Mouse (Mus musculus): ENCODE data around the gene C2cd2l. TPM values are rescaled to one million over a fixed set of nuclear protein-coding genes. Genes with fewer than 3 reads are reported as not detected.

Gene C2cd2l
- polyA plus RNA-seq, 2 experiments = 7.5 to 19.6 TPM

- WGBS = 0% methylated on average over 5 of the region's 5 CpGs
- no peaks in the 10 kb centered on the region for H3K9me3 ChIP-seq (ENCODE audit: control insufficient read depth, low read length)
- DNase-seq (ENCODE audit: low spot score) (no peak), ATAC-seq (ENCODE audit: low FRiP score, low read depth) (no peak)
- H3K36me3 ChIP-seq (ENCODE audit: control insufficient read depth, insufficient read depth, low read length) = peaks cover 55% of the 10 kb centered on the region
- H3K4me1 ChIP-seq (ENCODE audit: control insufficient read depth, insufficient read depth, low read length) = peaks cover 12% of the 10 kb centered on the region; the same call in 1 of the 2 replicates
- peak overlapping the region; percentile 80 for H3K4me2 ChIP-seq (replicated peaks; ENCODE audit: low read depth, low read length, severe bottlenecking)
- H3K27me3 ChIP-seq (ENCODE audit: control insufficient read depth, insufficient read depth, low read length) = no peaks in the 10 kb centered on the region
- H3K27ac ChIP-seq (replicated peaks; ENCODE audit: low read depth, low read length) = peak overlapping the region; percentile 94; the same call in 1 of the 2 replicates
- H3K4me3 ChIP-seq (replicated peaks; ENCODE audit: low read length) = peak overlapping the region; percentile 60
- H3K9ac ChIP-seq (ENCODE audit: low read depth, low read length, severe bottlenecking) = peak overlapping the region; percentile 84
- 0 out of 2 replicates have a peak, but pooled peaks have one; percentile 14 for TF ChIP-seq POLR2A (IDR thresholded peaks at IDR 0.05; ENCODE audit: borderline replicate concordance, extremely low read depth, insufficient read depth, insufficient read length)
Measured at GRCm38 (mm10) chr9:44336093-44336406, 16.0 kb upstream of the C2cd2l start.

- ATAC-seq (ENCODE audit: low FRiP score, low read depth) (no peak), DNase-seq (ENCODE audit: low spot score) (peak; percentile 25)
- Histone ChIP-seq H3K4me2 (replicated peaks; ENCODE audit: low read depth, low read length, severe bottlenecking) (peak overlapping the region; percentile 80), H3K36me3 (ENCODE audit: control insufficient read depth, insufficient read depth, low read length) (peaks cover 60% of the 10 kb centered on the region), H3K9ac (ENCODE audit: low read depth, low read length, severe bottlenecking) (peak overlapping the region; percentile 84), H3K27me3 (ENCODE audit: control insufficient read depth, insufficient read depth, low read length) (no peaks in the 10 kb centered on the region), H3K9me3 (ENCODE audit: control insufficient read depth, low read length) (no peaks in the 10 kb centered on the region), H3K4me1 (ENCODE audit: control insufficient read depth, insufficient read depth, low read length) (peaks cover 12% of the 10 kb centered on the region; the same call in 1 of the 2 replicates), H3K27ac (replicated peaks; ENCODE audit: low read depth, low read length) (peak overlapping the region; percentile 94), H3K4me3 (replicated peaks; ENCODE audit: low read length) (peak overlapping the region; percentile 60)
- peak; percentile 26; the same call in 1 of the 2 replicates for TF ChIP-seq POLR2A (IDR thresholded peaks at IDR 0.05; ENCODE audit: borderline replicate concordance, extremely low read depth, insufficient read depth, insufficient read length)
- WGBS = under 1% methylated on average over 48 of the region's 50 CpGs
Measured at GRCm38 (mm10) chr9:44335331-44336092, 15.4 kb upstream of the C2cd2l start.

- H3K4me1 ChIP-seq (ENCODE audit: control insufficient read depth, insufficient read depth, low read length) = peaks cover 12% of the 10 kb centered on the region; the same call in 1 of the 2 replicates
- peaks cover 68% of the 10 kb centered on the region for H3K36me3 ChIP-seq (ENCODE audit: control insufficient read depth, insufficient read depth, low read length)
- peak within 1 kb of the TSS; percentile 80 for H3K4me2 ChIP-seq (replicated peaks; ENCODE audit: low read depth, low read length, severe bottlenecking)
- H3K27me3 ChIP-seq (ENCODE audit: control insufficient read depth, insufficient read depth, low read length) = no peaks in the 10 kb centered on the region
- ATAC-seq (ENCODE audit: low FRiP score, low read depth) (peak; percentile 94), DNase-seq (ENCODE audit: low spot score) (peak; percentile 100)
- peak within 1 kb of the TSS; percentile 84 for H3K9ac ChIP-seq (ENCODE audit: low read depth, low read length, severe bottlenecking)
- WGBS = under 1% methylated on average over 79 of the region's 91 CpGs
- TF ChIP-seq POLR2A (IDR thresholded peaks at IDR 0.05; ENCODE audit: borderline replicate concordance, extremely low read depth, insufficient read depth, insufficient read length) = peak; percentile 100
- peak within 1 kb of the TSS; percentile 60 for H3K4me3 ChIP-seq (replicated peaks; ENCODE audit: low read length)
- peak within 1 kb of the TSS; percentile 94 for H3K27ac ChIP-seq (replicated peaks; ENCODE audit: low read depth, low read length)
- H3K9me3 ChIP-seq (ENCODE audit: control insufficient read depth, low read length) = no peaks in the 10 kb centered on the region
Measured at GRCm38 (mm10) chr9:44334396-44335330, 14.6 kb upstream of the C2cd2l start, which contains the start of gene H2afx. TSS of gene H2afx (plus strand) at chr9:44334694.

- no peak for DNase-seq (ENCODE audit: low spot score)
- ATAC-seq (ENCODE audit: low FRiP score, low read depth) = no peak
- H3K4me3 ChIP-seq (replicated peaks; ENCODE audit: low read length) = no peak overlapping the region
- no peaks in the 10 kb centered on the region for H3K9me3 ChIP-seq (ENCODE audit: control insufficient read depth, low read length)
- TF ChIP-seq POLR2A (IDR thresholded peaks at IDR 0.05; ENCODE audit: borderline replicate concordance, extremely low read depth, insufficient read depth, insufficient read length) = no peak
- H3K9ac ChIP-seq (ENCODE audit: low read depth, low read length, severe bottlenecking) = no peak overlapping the region
- H3K27ac ChIP-seq (replicated peaks; ENCODE audit: low read depth, low read length) = no peak overlapping the region
- H3K27me3 ChIP-seq (ENCODE audit: control insufficient read depth, insufficient read depth, low read length) = no peaks in the 10 kb centered on the region
- H3K4me1 ChIP-seq (ENCODE audit: control insufficient read depth, insufficient read depth, low read length) = peaks cover 12% of the 10 kb centered on the region; the same call in 1 of the 2 replicates
- peaks cover 69% of the 10 kb centered on the region for H3K36me3 ChIP-seq (ENCODE audit: control insufficient read depth, insufficient read depth, low read length)
- 95% methylated on average over 13 of the region's 13 CpGs for WGBS
- no peak overlapping the region for H3K4me2 ChIP-seq (replicated peaks; ENCODE audit: low read depth, low read length, severe bottlenecking)
Measured at GRCm38 (mm10) chr9:44332918-44333638, 13.0 kb upstream of the C2cd2l start.
